Mouse (Mus musculus) myocyte (in vitro differentiated cells): ENCODE measurements around the gene Gm47841. TPM values are rescaled to one million over a fixed set of nuclear protein-coding genes. Genes with fewer than 3 reads are reported as not detected.

Experiments
- H3K27me3 ChIP-seq: one replicate; pipeline ENCODE4 v1.6.1; 2011; ENCODE audit not compliant: control insufficient read depth, insufficient read depth, insufficient read length
- H3K36me3 ChIP-seq: one replicate; pipeline ENCODE4 v1.6.1; 2011; ENCODE audit not compliant: control insufficient read depth, insufficient read depth
- H3K4me2 ChIP-seq: one replicate; pipeline ENCODE4 v1.6.1; 2011; ENCODE audit warnings: low read depth, control low read depth
- H3K4me3 ChIP-seq: one replicate; pipeline ENCODE4 v1.5.1; 2011; ENCODE audit warnings: mild to moderate bottlenecking, control low read depth, moderate library complexity
- H3K79me2 ChIP-seq: one replicate; pipeline ENCODE4 v1.6.1; 2011; ENCODE audit not compliant: control insufficient read depth, insufficient read depth
- H3ac ChIP-seq: one replicate; pipeline ENCODE4 v1.6.1; 2011; ENCODE audit not compliant: control insufficient read depth, insufficient read length
- CEBPB ChIP-seq: IDR thresholded peaks from 2 replicates; pipeline ENCODE4 v1.6.1; 2011; ENCODE audit warnings: mild to moderate bottlenecking, moderate library complexity; ENCODE audit not compliant: poor library complexity, insufficient read depth, severe bottlenecking
- E2F4 ChIP-seq: IDR thresholded peaks from one replicate; pipeline ENCODE4 v1.6.1; 2011; ENCODE audit warnings: mild to moderate bottlenecking, control low read depth, moderate library complexity; ENCODE audit not compliant: insufficient read depth
- MAX ChIP-seq: IDR thresholded peaks from one replicate; pipeline ENCODE4 v1.6.1; 2011; ENCODE audit warnings: low read depth, mild to moderate bottlenecking, control low read depth
- MYOD1 ChIP-seq, 3 experiments: IDR thresholded peaks; one replicate each; pipeline ENCODE4 v1.6.1; 2011; ENCODE audit warnings: control low read depth in 2 of 3, low read depth in 2 of 3, mild to moderate bottlenecking in 2 of 3, moderate library complexity in 1 of 3; ENCODE audit not compliant: insufficient read length in 2 of 3, control insufficient read depth in 1 of 3
- MYOG ChIP-seq, 3 experiments: IDR thresholded peaks; one replicate each; pipeline ENCODE4 v1.6.1; 2011; ENCODE audit warnings: control low read depth in 2 of 3, low read depth in 2 of 3, mild to moderate bottlenecking in 2 of 3; ENCODE audit not compliant: insufficient read length in 2 of 3, control insufficient read depth in 1 of 3, insufficient read depth in 1 of 3
- POLR2A ChIP-seq: IDR thresholded peaks from one replicate; pipeline ENCODE4 v1.6.1; 2011; ENCODE audit warnings: low read depth, mild to moderate bottlenecking, control low read depth, moderate library complexity; ENCODE audit not compliant: insufficient read length
- POLR2AphosphoS2 ChIP-seq: IDR thresholded peaks from one replicate; pipeline ENCODE4 v1.6.1; 2011; ENCODE audit warnings: low read depth, control low read depth; ENCODE audit not compliant: insufficient read length
- REST ChIP-seq: IDR thresholded peaks from one replicate; pipeline ENCODE4 v1.6.1; 2011; ENCODE audit warnings: mild to moderate bottlenecking, control low read depth, moderate library complexity; ENCODE audit not compliant: insufficient read depth, insufficient read length
- SRF ChIP-seq: IDR thresholded peaks from one replicate; pipeline ENCODE4 v1.6.1; 2011; ENCODE audit warnings: low read depth; ENCODE audit not compliant: control insufficient read depth, insufficient read length
- TCF12 ChIP-seq: IDR thresholded peaks from one replicate; pipeline ENCODE4 v1.6.1; 2011; ENCODE audit warnings: mild to moderate bottlenecking, control low read depth; ENCODE audit not compliant: poor library complexity, insufficient read depth, severe bottlenecking
- TCF3 ChIP-seq: IDR thresholded peaks from one replicate; pipeline ENCODE4 v1.6.1; 2011; ENCODE audit warnings: low read depth, control low read depth; ENCODE audit not compliant: insufficient read length
- USF1 ChIP-seq: IDR thresholded peaks from one replicate; pipeline ENCODE4 v1.6.1; 2011; ENCODE audit warnings: low read depth, mild to moderate bottlenecking, control low read depth, moderate library complexity
- polyA plus RNA-seq: library from polyadenylated mRNA; unstranded; fragments of >200 nt; fragmentation: generic; extraction: Trizol; gene quantifications from one replicate; pipeline ENCODE4 v1.2.1, GENCODE M21; 2012; ENCODE audit warnings: missing spikeins

Gene Gm47841
- polyA plus RNA-seq, 1 experiment = not detected

DNA sequence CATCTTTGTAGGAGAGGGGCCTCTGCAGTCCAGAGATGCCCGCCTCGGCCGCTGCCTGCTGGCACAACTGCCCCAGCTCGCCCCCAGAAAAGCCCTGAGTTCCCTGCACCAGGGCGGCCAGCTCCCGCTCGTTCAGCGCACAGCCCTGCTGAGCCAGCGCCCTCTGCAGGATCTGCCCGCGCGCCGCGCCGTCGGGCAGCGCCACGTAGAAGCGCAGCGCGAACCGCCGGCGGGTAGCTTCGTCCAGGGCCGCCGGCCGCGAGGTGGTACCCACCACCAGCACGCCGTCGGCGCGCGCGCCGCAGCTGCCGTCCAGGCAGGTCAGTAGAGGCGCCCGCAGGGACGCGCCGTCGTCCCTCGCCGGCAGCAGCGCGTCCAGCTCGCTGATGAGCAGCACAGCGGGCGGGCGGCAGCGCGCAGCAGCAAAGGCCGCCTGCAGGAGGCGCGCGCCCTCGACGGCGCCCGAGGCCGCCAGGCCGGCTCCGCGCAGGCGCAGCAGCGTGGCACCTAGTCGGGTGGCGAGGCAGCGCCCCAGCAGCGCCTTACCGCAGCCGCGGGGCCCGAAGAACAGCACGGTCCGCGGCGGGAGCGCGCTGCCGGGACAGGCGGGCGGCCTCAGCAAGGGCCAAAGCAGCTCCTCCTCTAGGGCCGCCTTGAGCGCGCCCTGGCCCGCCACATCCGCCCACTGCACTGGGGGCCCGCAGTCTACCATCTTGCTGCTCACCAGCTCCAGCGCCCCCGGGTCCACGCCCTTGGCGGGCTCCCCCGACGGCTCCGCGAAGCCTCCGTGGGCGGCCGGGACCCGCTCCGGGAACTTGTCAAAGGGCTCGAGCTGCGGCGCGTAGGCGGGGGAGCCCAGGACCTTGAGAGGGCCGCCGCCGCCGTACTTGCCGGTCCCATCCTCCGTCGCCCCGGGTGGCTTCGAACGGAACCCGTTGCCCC, 5.6 kb upstream of the Gm47841 start:
- Histone ChIP-seq H3K79me2 (no peaks in the 10 kb centered on the region), H3K27me3 (peaks cover 49% of the 10 kb centered on the region), H3K36me3 (no peaks in the 10 kb centered on the region), H3K4me2 (no peak overlapping the region), H3K4me3 (no peak overlapping the region), H3ac (no peak overlapping the region)
- no peak for TF ChIP-seq TCF3
- no peak for TF ChIP-seq E2F4
- TF ChIP-seq TCF12 = no peak
- TF ChIP-seq MYOG (IDR thresholded peaks at IDR 0.05; ENCODE audit: control insufficient read depth in 1 of 3, insufficient read depth in 1 of 3, insufficient read length in 2 of 3, low read depth in 2 of 3) = no peak
- TF ChIP-seq MYOD1 (IDR thresholded peaks at IDR 0.05; ENCODE audit: control insufficient read depth in 1 of 3, insufficient read length in 2 of 3, low read depth in 2 of 3) = no peak

DNA sequence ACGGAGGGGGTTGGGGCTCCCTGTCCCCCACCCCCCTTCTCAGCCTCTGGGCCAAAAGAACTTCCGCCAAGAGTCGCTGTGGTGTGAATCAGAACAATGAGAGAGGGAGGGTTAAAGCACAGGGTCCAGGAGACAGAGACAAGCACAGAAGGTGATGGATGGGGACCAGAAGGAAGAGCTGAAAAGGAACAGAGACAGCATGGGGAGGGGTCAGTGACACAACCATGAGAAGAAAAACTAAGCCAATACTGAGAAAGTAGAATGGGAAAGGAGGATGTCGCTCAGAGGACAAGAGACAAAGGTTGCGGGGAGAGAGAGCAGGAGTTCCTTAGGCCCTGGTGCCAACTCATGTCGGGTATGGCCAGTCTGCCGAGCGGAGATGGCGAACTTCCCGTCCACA, 4.7 kb upstream of the Gm47841 start:
- TF ChIP-seq MYOG (IDR thresholded peaks at IDR 0.05; ENCODE audit: control insufficient read depth in 1 of 3, insufficient read depth in 1 of 3, insufficient read length in 2 of 3, low read depth in 2 of 3) (no peak), MAX (no peak)
- no peak overlapping the region for H3ac ChIP-seq
- no peaks in the 10 kb centered on the region for H3K36me3 ChIP-seq
- no peak overlapping the region for H3K4me2 ChIP-seq
- H3K4me3 ChIP-seq = no peak overlapping the region
- H3K27me3 ChIP-seq = peaks cover 49% of the 10 kb centered on the region
- H3K79me2 ChIP-seq = no peaks in the 10 kb centered on the region

- H3ac ChIP-seq = no peak overlapping the region
- H3K36me3 ChIP-seq = no peaks in the 10 kb centered on the region
- H3K4me3 ChIP-seq = no peak overlapping the region
- H3K79me2 ChIP-seq = no peaks in the 10 kb centered on the region
- TF ChIP-seq POLR2AphosphoS2 (no peak), TCF3 (no peak), POLR2A (no peak), SRF (no peak), TCF12 (no peak), MYOG (IDR thresholded peaks at IDR 0.05; ENCODE audit: control insufficient read depth in 1 of 3, insufficient read depth in 1 of 3, insufficient read length in 2 of 3, low read depth in 2 of 3) (no peak), USF1 (no peak), REST (no peak)
- H3K27me3 ChIP-seq = peaks cover 72% of the 10 kb centered on the region
- H3K4me2 ChIP-seq = no peak overlapping the region
These were observed 1.2 kb upstream of the Gm47841 start for GRCm38 (mm10) chr15:101048338-101048896.

GRCm38 (mm10) chr15:101046527-101047193, 537 bp downstream of the Gm47841 start:
- TF ChIP-seq SRF (no peak), CEBPB (no peak), USF1 (no peak), POLR2A (no peak), TCF12 (no peak), REST (no peak), MAX (no peak), MYOD1 (IDR thresholded peaks at IDR 0.05; ENCODE audit: control insufficient read depth in 1 of 3, insufficient read length in 2 of 3, low read depth in 2 of 3) (no peak), TCF3 (no peak), E2F4 (no peak), POLR2AphosphoS2 (no peak), MYOG (IDR thresholded peaks at IDR 0.05; ENCODE audit: control insufficient read depth in 1 of 3, insufficient read depth in 1 of 3, insufficient read length in 2 of 3, low read depth in 2 of 3) (no peak)
- Histone ChIP-seq H3K27me3 (peaks cover 86% of the 10 kb centered on the region), H3K4me2 (no peak overlapping the region), H3ac (no peak overlapping the region), H3K79me2 (no peaks in the 10 kb centered on the region), H3K36me3 (no peaks in the 10 kb centered on the region), H3K4me3 (no peak overlapping the region)

GRCm38 (mm10) chr15:101046039-101046526, 1.1 kb downstream of the Gm47841 start:
- no peak overlapping the region for H3ac ChIP-seq
- H3K36me3 ChIP-seq = no peaks in the 10 kb centered on the region
- H3K27me3 ChIP-seq = peaks cover 90% of the 10 kb centered on the region
- H3K79me2 ChIP-seq = no peaks in the 10 kb centered on the region
- TF ChIP-seq E2F4 (no peak), SRF (no peak), POLR2AphosphoS2 (no peak), MYOG (IDR thresholded peaks at IDR 0.05; ENCODE audit: control insufficient read depth in 1 of 3, insufficient read depth in 1 of 3, insufficient read length in 2 of 3, low read depth in 2 of 3) (no peak), USF1 (no peak), TCF12 (no peak)
- no peak overlapping the region for H3K4me3 ChIP-seq
- H3K4me2 ChIP-seq = no peak overlapping the region
